Mouse (Mus musculus): ENCODE results near the gene Pcdh9. TPM values are rescaled to one million over a fixed set of nuclear protein-coding genes. Genes with fewer than 3 reads are reported as not detected.

Pcdh9 gene
- polyA plus RNA-seq, 1 experiment from 2014 or later: 56.2 TPM

- H3K4me2 ChIP-seq (replicated peaks): no peak overlapping the region
- ATAC-seq (ENCODE audit: low FRiP score, low read depth): no peak
- H3K9ac ChIP-seq: no peak overlapping the region
- H3K4me1 ChIP-seq: 0 out of 2 replicates have a peak, but pooled peaks cover 4% of the 10 kb centered on the region
- no peaks in the 10 kb centered on the region for H3K27me3 ChIP-seq
- no peak overlapping the region for H3K4me3 ChIP-seq
- WGBS: 85% methylated on average over 2 of the region's 2 CpGs
- no peaks in the 10 kb centered on the region for H3K36me3 ChIP-seq
- no peak overlapping the region for H3K27ac ChIP-seq
- H3K9me3 ChIP-seq: no peaks in the 10 kb centered on the region
Measured at GRCm38 (mm10) chr14:93085646-93086045, 804.8 kb downstream of the Pcdh9 start.

- ATAC-seq (ENCODE audit: low FRiP score, low read depth): no peak
- H3K36me3 ChIP-seq: no peaks in the 10 kb centered on the region
- H3K27me3 ChIP-seq: no peaks in the 10 kb centered on the region
- H3K9me3 ChIP-seq: no peaks in the 10 kb centered on the region
- H3K4me3 ChIP-seq: no peak overlapping the region
- H3K4me1 ChIP-seq: 0 out of 2 replicates have a peak, but pooled peaks cover 5% of the 10 kb centered on the region
- H3K9ac ChIP-seq: no peak overlapping the region
- no peak overlapping the region for H3K27ac ChIP-seq
- 35% methylated on average over 2 of the region's 2 CpGs for WGBS
- no peak overlapping the region for H3K4me2 ChIP-seq (replicated peaks)
Measured at GRCm38 (mm10) chr14:93083140-93083539, 807.3 kb downstream of the Pcdh9 start.

- H3K4me2 ChIP-seq (replicated peaks): no peak overlapping the region
- WGBS: 7% methylated on average over 2 of the region's 2 CpGs
- no peak overlapping the region for H3K27ac ChIP-seq
- 0 out of 2 replicates have a peak, but pooled peaks cover 5% of the 10 kb centered on the region for H3K4me1 ChIP-seq
- peak; percentile 32; the same call in 1 of the 2 replicates for ATAC-seq (ENCODE audit: low FRiP score, low read depth)
- no peak overlapping the region for H3K9ac ChIP-seq
- H3K4me3 ChIP-seq: no peak overlapping the region
- no peaks in the 10 kb centered on the region for H3K36me3 ChIP-seq
- no peaks in the 10 kb centered on the region for H3K27me3 ChIP-seq
- no peaks in the 10 kb centered on the region for H3K9me3 ChIP-seq
Measured at GRCm38 (mm10) chr14:93080910-93081309, 809.6 kb downstream of the Pcdh9 start.

- no peaks in the 10 kb centered on the region for H3K9me3 ChIP-seq
- H3K27ac ChIP-seq: no peak overlapping the region
- H3K36me3 ChIP-seq: no peaks in the 10 kb centered on the region
- no peak for ATAC-seq (ENCODE audit: low FRiP score, low read depth)
- H3K4me1 ChIP-seq: 0 out of 2 replicates have a peak, but pooled peaks cover 2% of the 10 kb centered on the region
- no peaks in the 10 kb centered on the region for H3K27me3 ChIP-seq
- H3K4me2 ChIP-seq (replicated peaks): no peak overlapping the region
- no peak overlapping the region for H3K4me3 ChIP-seq
- WGBS: 77% methylated on average over 2 of the region's 2 CpGs
- H3K9ac ChIP-seq: no peak overlapping the region
Measured at GRCm38 (mm10) chr14:93075761-93076160, 814.7 kb downstream of the Pcdh9 start.

GRCm38 (mm10) chr14:93072346-93072745, 818.1 kb downstream of the Pcdh9 start:
- WGBS: 83% methylated on average over 5 of the region's 5 CpGs
- no peaks in the 10 kb centered on the region for H3K36me3 ChIP-seq
- no peaks in the 10 kb centered on the region for H3K27me3 ChIP-seq
- no peak for ATAC-seq (ENCODE audit: low FRiP score, low read depth)
- no peak overlapping the region for H3K4me3 ChIP-seq
- H3K9me3 ChIP-seq: no peaks in the 10 kb centered on the region
- no peaks in the 10 kb centered on the region for H3K4me1 ChIP-seq
- H3K9ac ChIP-seq: no peak overlapping the region
- no peak overlapping the region for H3K4me2 ChIP-seq (replicated peaks)
- H3K27ac ChIP-seq: no peak overlapping the region

GRCm38 (mm10) chr14:93070140-93070539, 820.3 kb downstream of the Pcdh9 start:
- WGBS: 65% methylated on average over 4 of the region's 4 CpGs
- H3K9ac ChIP-seq: no peak overlapping the region
- no peaks in the 10 kb centered on the region for H3K36me3 ChIP-seq
- H3K4me2 ChIP-seq (replicated peaks): no peak overlapping the region
- no peaks in the 10 kb centered on the region for H3K9me3 ChIP-seq
- H3K4me1 ChIP-seq: no peaks in the 10 kb centered on the region
- H3K27ac ChIP-seq: no peak overlapping the region
- no peak overlapping the region for H3K4me3 ChIP-seq
- no peaks in the 10 kb centered on the region for H3K27me3 ChIP-seq
- no peak for ATAC-seq (ENCODE audit: low FRiP score, low read depth)

GRCm38 (mm10) chr14:93067411-93068336, 822.8 kb downstream of the Pcdh9 start:
- 0 out of 2 replicates have a peak, but pooled peaks have one; percentile 40 for ATAC-seq (ENCODE audit: low FRiP score, low read depth)

GRCm38 (mm10) chr14:93066732-93067410, 823.6 kb downstream of the Pcdh9 start:
- H3K4me2 ChIP-seq (replicated peaks): no peak overlapping the region

More at GRCm38 (mm10) chr14:93067411-93068336, 822.8 kb downstream of the Pcdh9 start:
- Histone ChIP-seq H3K9me3 (no peaks in the 10 kb centered on the region), H3K27ac (no peak overlapping the region), H3K4me3 (no peak overlapping the region), H3K4me1 (no peaks in the 10 kb centered on the region), H3K27me3 (no peaks in the 10 kb centered on the region), H3K36me3 (no peaks in the 10 kb centered on the region), H3K4me2 (replicated peaks) (no peak overlapping the region), H3K9ac (no peak overlapping the region)
- 63% methylated on average over 5 of the region's 5 CpGs for WGBS

GRCm38 (mm10) chr14:93061824-93062620, 828.5 kb downstream of the Pcdh9 start:
- Histone ChIP-seq H3K4me2 (replicated peaks) (no peak overlapping the region), H3K4me3 (no peak overlapping the region), H3K27me3 (no peaks in the 10 kb centered on the region), H3K9ac (no peak overlapping the region), H3K4me1 (no peaks in the 10 kb centered on the region), H3K36me3 (no peaks in the 10 kb centered on the region), H3K9me3 (no peaks in the 10 kb centered on the region), H3K27ac (no peak overlapping the region)
- no peak for ATAC-seq (ENCODE audit: low FRiP score, low read depth)
- WGBS: 66% methylated on average over 5 of the region's 5 CpGs

More at GRCm38 (mm10) chr14:93066732-93067410, 823.6 kb downstream of the Pcdh9 start:
- H3K36me3 ChIP-seq: no peaks in the 10 kb centered on the region
- 66% methylated on average over 8 of the region's 8 CpGs for WGBS
- no peaks in the 10 kb centered on the region for H3K4me1 ChIP-seq
- H3K9me3 ChIP-seq: no peaks in the 10 kb centered on the region
- no peak overlapping the region for H3K27ac ChIP-seq
- no peaks in the 10 kb centered on the region for H3K27me3 ChIP-seq
- H3K4me3 ChIP-seq: no peak overlapping the region
- ATAC-seq (ENCODE audit: low FRiP score, low read depth): 0 out of 2 replicates have a peak, but pooled peaks have one; percentile 36
- H3K9ac ChIP-seq: no peak overlapping the region

- Histone ChIP-seq H3K9ac (no peak overlapping the region), H3K36me3 (no peaks in the 10 kb centered on the region), H3K4me2 (replicated peaks) (no peak overlapping the region), H3K27ac (no peak overlapping the region), H3K9me3 (no peaks in the 10 kb centered on the region), H3K4me1 (no peaks in the 10 kb centered on the region), H3K27me3 (no peaks in the 10 kb centered on the region), H3K4me3 (no peak overlapping the region)
- ATAC-seq (ENCODE audit: low FRiP score, low read depth): no peak
- WGBS: 88% methylated on average over 6 of the region's 6 CpGs
Measured at GRCm38 (mm10) chr14:93058799-93059198, 831.7 kb downstream of the Pcdh9 start.

- Histone ChIP-seq H3K36me3 (no peaks in the 10 kb centered on the region), H3K9me3 (no peaks in the 10 kb centered on the region), H3K9ac (no peak overlapping the region), H3K27me3 (no peaks in the 10 kb centered on the region), H3K4me1 (no peaks in the 10 kb centered on the region), H3K4me2 (replicated peaks) (no peak overlapping the region), H3K27ac (no peak overlapping the region), H3K4me3 (no peak overlapping the region)
- no peak for ATAC-seq (ENCODE audit: low FRiP score, low read depth)
- WGBS: 89% methylated on average over 3 of the region's 3 CpGs
Measured at GRCm38 (mm10) chr14:93055997-93056396, 834.5 kb downstream of the Pcdh9 start.

Data from limb, embryonic 13.5 days (tissue).